Mouse (Mus musculus) midbrain, embryonic 16.5 days (tissue): ENCODE measurements around the gene Glt8d1. TPM values are rescaled to one million over a fixed set of nuclear protein-coding genes. Genes with fewer than 3 reads are reported as not detected.
A peak's percentile ranks its signal among the peaks of the same experiment; 100 is the strongest.

Source experiments
- ATAC-seq: fragments of 200-750 bp; cut with Nextera tagmentation; 2 replicates; pipeline ENCODE4 v1.8.0; 2017; ENCODE audit warnings: moderate TSS enrichment
- H3K27ac ChIP-seq: fragments of 300-500 bp; sonication (generic); 2 replicates; pipeline ENCODE4 v1.5.1; 2014; ENCODE audit warnings: mild to moderate bottlenecking, low read length, mixed read lengths
- H3K27me3 ChIP-seq: fragments of 300-500 bp; sonication (generic); 2 replicates; pipeline ENCODE4 v1.6.1; 2014; ENCODE audit warnings: low read depth, low read length, mixed read lengths; ENCODE audit not compliant: control insufficient read depth, insufficient read depth
- H3K36me3 ChIP-seq: fragments of 300-500 bp; sonication (generic); 2 replicates; pipeline ENCODE4 v1.6.1; 2014; ENCODE audit warnings: mild to moderate bottlenecking, low read length, moderate library complexity, mixed read lengths; ENCODE audit not compliant: control insufficient read depth, insufficient read depth
- H3K4me1 ChIP-seq: fragments of 300-500 bp; sonication (generic); 2 replicates; pipeline ENCODE4 v1.6.1; 2014; ENCODE audit warnings: mild to moderate bottlenecking, low read length, mixed read lengths; ENCODE audit not compliant: control insufficient read depth, insufficient read depth
- H3K4me2 ChIP-seq: fragments of 300-500 bp; sonication (generic); 2 replicates; pipeline ENCODE4 v1.6.1; 2014; ENCODE audit warnings: mild to moderate bottlenecking, low read length, mixed read lengths
- H3K4me3 ChIP-seq: fragments of 300-500 bp; sonication (generic); 2 replicates; pipeline ENCODE4 v1.5.1; 2014; ENCODE audit warnings: low read depth, mild to moderate bottlenecking, low read length, moderate library complexity, mixed read lengths
- H3K9ac ChIP-seq: fragments of 300-500 bp; sonication (generic); 2 replicates; pipeline ENCODE4 v1.6.1; 2014; ENCODE audit warnings: low read depth, low read length, mixed read lengths
- H3K9me3 ChIP-seq: fragments of 300-500 bp; sonication (generic); replicated peaks from 2 replicates; pipeline ENCODE4 v1.6.1; 2014; ENCODE audit warnings: mild to moderate bottlenecking, low read length, mixed read lengths; ENCODE audit not compliant: control insufficient read depth, poor library complexity, severe bottlenecking
- WGBS: fragments of 180-500 bp; shearing (Covaris S2); extraction: QIAGEN DNeasy Blood & Tissue Kit; methylation state at CpG from one replicate; pipeline ENCODE4 v1.1.7; 2014; 5-methylcytosine and 5-hydroxymethylcytosine counted together
- polyA plus RNA-seq: library from polyadenylated mRNA; unstranded; fragments of >200 nt; fragmentation: Nextera tagmentation; extraction: Ambion mirVana; gene quantifications from 2 replicates; pipeline ENCODE4 v1.2.1, GENCODE M21; 2015

The Glt8d1 gene
- 60.5 and 63.9 TPM in 2 replicates for polyA plus RNA-seq

GRCm38 (mm10) chr14:31001307-31002205, at the start of gene Glt8d1, which contains the start of gene Spcs1:
Glt8d1 (plus strand) TSS chr14:31001400.
Spcs1 (minus strand) TSS chr14:31001672.
- H3K9ac ChIP-seq: peak within 1 kb of the TSS; percentile 96
- H3K4me2 ChIP-seq: peak within 1 kb of the TSS; percentile 84
- peak within 1 kb of the TSS; percentile 93 for H3K4me3 ChIP-seq
- H3K9me3 ChIP-seq: no peaks in the 10 kb centered on the region
- no peaks in the 10 kb centered on the region for H3K27me3 ChIP-seq
- peaks cover 18% of the 10 kb centered on the region for H3K4me1 ChIP-seq
- WGBS: under 1% methylated on average over 83 of the region's 84 CpGs
- peak within 1 kb of the TSS; percentile 96 for H3K27ac ChIP-seq
- ATAC-seq: peak; percentile 96
- H3K36me3 ChIP-seq: no peaks in the 10 kb centered on the region; the same call in 1 of the 2 replicates

DNA sequence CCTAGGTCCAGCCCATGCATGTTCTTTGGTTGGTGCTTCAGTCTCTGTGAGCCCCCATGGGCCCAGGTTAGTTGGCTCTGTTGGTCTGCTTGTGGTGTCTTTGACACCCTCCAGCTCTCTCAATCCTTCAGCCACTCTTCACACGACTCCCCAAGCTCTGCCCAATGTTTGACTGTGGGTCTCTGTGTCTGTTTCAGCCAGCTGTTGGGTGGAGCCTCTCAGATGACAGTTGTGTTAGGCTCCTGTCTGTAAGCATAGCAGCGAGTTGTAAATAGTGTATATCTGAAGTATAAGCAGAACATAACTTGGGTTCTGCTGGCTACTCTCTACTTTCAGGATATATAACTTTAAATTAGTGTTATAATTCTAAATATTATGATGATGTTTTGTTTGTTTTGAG, 42.7 kb upstream of the Glt8d1 start:
- H3K4me3 ChIP-seq: no peak overlapping the region
- no peak overlapping the region for H3K4me2 ChIP-seq
- H3K9me3 ChIP-seq: no peaks in the 10 kb centered on the region
- no peak for ATAC-seq
- H3K27ac ChIP-seq: no peak overlapping the region
- no peak overlapping the region for H3K9ac ChIP-seq
- peaks cover 18% of the 10 kb centered on the region; the same call in 1 of the 2 replicates for H3K36me3 ChIP-seq
- no peaks in the 10 kb centered on the region for H3K27me3 ChIP-seq
- WGBS: 82% methylated on average over 2 of the region's 2 CpGs
- H3K4me1 ChIP-seq: no peaks in the 10 kb centered on the region

- no peaks in the 10 kb centered on the region for H3K9me3 ChIP-seq
- peaks cover 20% of the 10 kb centered on the region; the same call in 1 of the 2 replicates for H3K36me3 ChIP-seq
- no peaks in the 10 kb centered on the region for H3K27me3 ChIP-seq
- no peak overlapping the region for H3K27ac ChIP-seq
- no peak overlapping the region for H3K9ac ChIP-seq
- H3K4me3 ChIP-seq: no peak overlapping the region
- 96% methylated on average over 4 of the region's 4 CpGs for WGBS
- no peak overlapping the region for H3K4me2 ChIP-seq
- ATAC-seq: no peak
- H3K4me1 ChIP-seq: no peaks in the 10 kb centered on the region
These were observed 42.2 kb upstream of the Glt8d1 start for GRCm38 (mm10) chr14:30959031-30959430.

DNA sequence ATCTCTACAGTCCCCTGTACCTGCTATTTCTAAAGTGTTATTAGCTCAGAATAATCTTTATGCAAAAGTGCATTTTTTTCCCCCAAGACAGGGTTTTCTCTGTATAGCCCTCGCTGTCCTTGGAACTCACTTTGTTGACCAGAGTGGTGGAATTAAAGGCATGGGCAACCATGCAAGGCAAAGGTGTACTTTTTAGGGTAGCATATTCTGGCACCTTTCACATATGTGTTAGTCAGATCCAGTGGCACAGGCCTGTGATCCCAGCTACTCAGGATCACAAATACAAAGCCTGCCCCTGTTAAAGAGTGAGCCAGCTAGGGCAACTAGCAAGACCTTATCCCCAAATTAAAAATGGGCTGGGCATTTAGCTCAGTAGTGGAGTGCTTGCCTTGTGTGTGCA, 40.8 kb upstream of the Glt8d1 start:
- ATAC-seq: no peak
- H3K4me3 ChIP-seq: no peak overlapping the region
- no peaks in the 10 kb centered on the region for H3K4me1 ChIP-seq
- WGBS: 95% methylated on average over 1 of the region's 1 CpGs
- no peaks in the 10 kb centered on the region for H3K9me3 ChIP-seq
- no peak overlapping the region for H3K27ac ChIP-seq
- peaks cover 17% of the 10 kb centered on the region; the same call in 1 of the 2 replicates for H3K36me3 ChIP-seq
- H3K9ac ChIP-seq: no peak overlapping the region
- H3K27me3 ChIP-seq: no peaks in the 10 kb centered on the region
- H3K4me2 ChIP-seq: no peak overlapping the region

- Histone ChIP-seq H3K4me1 (no peaks in the 10 kb centered on the region), H3K36me3 (peaks cover 34% of the 10 kb centered on the region), H3K9me3 (no peaks in the 10 kb centered on the region), H3K4me2 (no peak overlapping the region), H3K27me3 (no peaks in the 10 kb centered on the region), H3K9ac (no peak overlapping the region), H3K4me3 (no peak overlapping the region), H3K27ac (peak overlapping the region; percentile 18; the same call in 1 of the 2 replicates)
- 41% methylated on average over 6 of the region's 6 CpGs for WGBS
- no peak for ATAC-seq
These were observed 27.0 kb upstream of the Glt8d1 start for GRCm38 (mm10) chr14:30974204-30974603.

GRCm38 (mm10) chr14:30976222-30976621, 25.0 kb upstream of the Glt8d1 start:
- Histone ChIP-seq H3K4me3 (no peak overlapping the region), H3K4me2 (no peak overlapping the region), H3K4me1 (no peaks in the 10 kb centered on the region), H3K9ac (no peak overlapping the region), H3K36me3 (peaks cover 23% of the 10 kb centered on the region), H3K9me3 (no peaks in the 10 kb centered on the region), H3K27ac (no peak overlapping the region), H3K27me3 (no peaks in the 10 kb centered on the region)
- WGBS: 85% methylated on average over 3 of the region's 3 CpGs
- no peak for ATAC-seq

- no peak overlapping the region for H3K4me3 ChIP-seq
- peaks cover 8% of the 10 kb centered on the region for H3K4me1 ChIP-seq
- ATAC-seq: no peak
- no peak overlapping the region for H3K27ac ChIP-seq
- no peaks in the 10 kb centered on the region; the same call in 1 of the 2 replicates for H3K36me3 ChIP-seq
- no peaks in the 10 kb centered on the region for H3K9me3 ChIP-seq
- no peak overlapping the region for H3K9ac ChIP-seq
- H3K4me2 ChIP-seq: no peak overlapping the region
- no peaks in the 10 kb centered on the region for H3K27me3 ChIP-seq
These were observed 4.8 kb upstream of the Glt8d1 start for GRCm38 (mm10) chr14:30996417-30996816.

DNA sequence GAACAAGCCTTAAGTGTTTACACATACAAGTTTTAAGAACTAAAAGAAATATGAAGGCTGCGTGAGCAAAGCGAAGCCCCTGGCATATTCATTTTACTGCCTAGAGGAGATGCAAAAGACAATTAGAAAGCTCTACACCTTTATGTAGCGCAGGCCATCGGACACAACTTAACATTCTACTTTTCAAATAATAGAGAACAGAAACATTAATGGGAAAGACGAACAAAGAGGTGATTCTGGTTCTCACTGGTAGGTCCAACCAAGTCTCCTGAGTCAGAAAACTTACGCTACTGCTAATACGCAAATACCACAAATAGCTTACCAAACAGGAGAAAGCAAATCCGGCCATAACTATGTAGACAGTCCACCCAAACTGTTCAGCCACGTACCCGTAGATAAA, 844 bp upstream of the Glt8d1 start:
- peak overlapping the region; percentile 93 for H3K4me3 ChIP-seq
- peaks cover 18% of the 10 kb centered on the region for H3K4me1 ChIP-seq
- no peaks in the 10 kb centered on the region for H3K9me3 ChIP-seq
- peak overlapping the region; percentile 96 for H3K9ac ChIP-seq
- no peak overlapping the region for H3K27ac ChIP-seq
- H3K27me3 ChIP-seq: no peaks in the 10 kb centered on the region
- ATAC-seq: no peak
- H3K36me3 ChIP-seq: no peaks in the 10 kb centered on the region; the same call in 1 of the 2 replicates
- WGBS: 67% methylated on average over 10 of the region's 10 CpGs
- H3K4me2 ChIP-seq: peak overlapping the region; percentile 84

GRCm38 (mm10) chr14:31000816-31001306, 339 bp upstream of the Glt8d1 start:
- peaks cover 18% of the 10 kb centered on the region for H3K4me1 ChIP-seq
- under 1% methylated on average over 21 of the region's 21 CpGs for WGBS
- H3K9me3 ChIP-seq: no peaks in the 10 kb centered on the region
- peak; percentile 2; the same call in 1 of the 2 replicates for ATAC-seq
- H3K27ac ChIP-seq: peak overlapping the region; percentile 96
- peak overlapping the region; percentile 93 for H3K4me3 ChIP-seq
- H3K27me3 ChIP-seq: no peaks in the 10 kb centered on the region
- H3K4me2 ChIP-seq: peak overlapping the region; percentile 84
- H3K36me3 ChIP-seq: no peaks in the 10 kb centered on the region; the same call in 1 of the 2 replicates
- H3K9ac ChIP-seq: peak overlapping the region; percentile 96
